Mouse (Mus musculus) MEL (cell line): ENCODE data around the gene Hist1h2br.
"Not testable (repeated sequence)": the region's sequence is repeated elsewhere in the genome, so short reads cannot be mapped to it uniquely, and the experiment has no call there.

Source experiments
- CTCF ChIP-seq, 3 experiments: IDR thresholded peaks in 2 of 3; conservative IDR thresholded peaks in 1 of 3; 2 replicates each; pipeline ENCODE4 v1.5.1; 2011 to 2012; ENCODE audit warnings: low read length in 3 of 3, low read depth in 2 of 3, mild to moderate bottlenecking in 2 of 3, improper control_type of control experiment in 1 of 3, inconsistent platforms in 1 of 3, mixed read lengths in 1 of 3, moderate library complexity in 1 of 3; ENCODE audit not compliant: control insufficient read depth in 1 of 3, insufficient read depth in 1 of 3, poor library complexity in 1 of 3, severe bottlenecking in 1 of 3
- MXI1 ChIP-seq: IDR thresholded peaks from 2 replicates; pipeline ENCODE4 v1.6.1; 2011; ENCODE audit warnings: mild to moderate bottlenecking, low read depth, low read length, improper control_type of control experiment
- ZNF384 ChIP-seq: IDR thresholded peaks from 2 replicates; pipeline ENCODE4 v1.6.1; 2012; ENCODE audit warnings: low read depth, mild to moderate bottlenecking, inconsistent platforms, low read length, improper control_type of control experiment

DNA sequence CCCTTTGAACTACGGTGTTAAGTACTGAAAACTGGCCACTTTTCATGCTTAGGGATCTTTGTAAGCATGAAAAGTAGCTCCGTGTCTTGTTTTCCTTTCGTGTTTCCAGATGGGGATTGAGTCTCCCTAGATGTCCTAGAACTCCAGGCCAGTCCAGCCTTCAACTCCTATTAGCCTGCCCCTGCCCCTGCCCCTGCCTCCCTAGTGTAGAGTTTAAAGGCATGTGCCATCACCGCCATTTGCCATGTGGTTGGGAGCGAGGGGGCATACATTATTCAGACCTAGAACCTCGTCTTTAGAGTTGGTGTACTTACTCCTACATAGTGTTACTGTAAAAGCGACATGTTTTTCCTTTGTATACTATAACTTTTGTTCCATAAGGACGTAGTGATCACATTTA lies 22.5 kb upstream of the Hist1h2br start:
- not testable (repeated sequence) for TF ChIP-seq MXI1; CTCF (IDR thresholded peaks at IDR 0.05 in 2 of 3, conservative IDR thresholded peaks at IDR 0.05 in 1 of 3; ENCODE audit: control insufficient read depth in 1 of 3, insufficient read depth in 1 of 3, low read depth in 2 of 3, low read length in 3 of 3, poor library complexity in 1 of 3, severe bottlenecking in 1 of 3); ZNF384
